Mouse (Mus musculus) mouse embryonic stem cell (cell line): Measurements from ENCODE around the gene Kctd10.

Experiments used
- in situ Hi-C, 2 experiments: fragments of 300-500 bp; cut with MboI; formaldehyde crosslinking; loops; 1 replicate in 1 of 2; 3 replicates in 1 of 2; pipeline ENCODE4 v1.14.3; 2019 to 2020; ENCODE audit warnings: low sequenced_read_pairs in 2 of 2, low pct_unique_long_range_greater_than_20kb in 1 of 2, mixed read lengths in 1 of 2; ENCODE audit not compliant: unreplicated experiment in 1 of 2

Kctd10 gene

GRCm38 (mm10) chr5:114383184-114383904, 3.0 kb upstream of the Kctd10 start:
- in situ Hi-C loops: no loop called here

GRCm38 (mm10) chr5:114381013-114381351, 674 bp upstream of the Kctd10 start:
- in situ Hi-C loops: no loop called here

- in situ Hi-C loops: no loop called here
These were observed 545 bp downstream of the Kctd10 start for GRCm38 (mm10) chr5:114379763-114380162.

GRCm38 (mm10) chr5:114378936-114379335, 1.4 kb downstream of the Kctd10 start:
- in situ Hi-C loops: no loop called here

GRCm38 (mm10) chr5:114378177-114378920, 2.0 kb downstream of the Kctd10 start:
- in situ Hi-C loops: no loop called here

GRCm38 (mm10) chr5:114374409-114375213, 5.7 kb downstream of the Kctd10 start:
- in situ Hi-C loops: no loop called here

GRCm38 (mm10) chr5:114373581-114373980, 6.7 kb downstream of the Kctd10 start:
- in situ Hi-C loops: no loop called here

- in situ Hi-C loops: no loop called here
These were observed 7.1 kb downstream of the Kctd10 start for GRCm38 (mm10) chr5:114373174-114373573.

- in situ Hi-C loops: no loop called here
These were observed 7.7 kb downstream of the Kctd10 start for GRCm38 (mm10) chr5:114372565-114372964.

GRCm38 (mm10) chr5:114371731-114372473, 8.4 kb downstream of the Kctd10 start:
- in situ Hi-C loops: no loop called here

- in situ Hi-C loops: no loop called here
These were observed 9.0 kb downstream of the Kctd10 start for GRCm38 (mm10) chr5:114371331-114371730.

- in situ Hi-C loops: no loop called here
These were observed 9.9 kb downstream of the Kctd10 start for GRCm38 (mm10) chr5:114370371-114370776.

- in situ Hi-C loops: no loop called here
These were observed 10.4 kb downstream of the Kctd10 start for GRCm38 (mm10) chr5:114369921-114370320.

GRCm38 (mm10) chr5:114368803-114369496, 11.4 kb downstream of the Kctd10 start:
- in situ Hi-C loops: no loop called here

- in situ Hi-C loops: no loop called here
These were observed 12.2 kb downstream of the Kctd10 start for GRCm38 (mm10) chr5:114368121-114368520.

- in situ Hi-C loops: no loop called here
These were observed 15.1 kb downstream of the Kctd10 start for GRCm38 (mm10) chr5:114365043-114365752.

GRCm38 (mm10) chr5:114360968-114361367, 19.3 kb downstream of the Kctd10 start:
- in situ Hi-C loops: no loop called here
